Mouse (Mus musculus) intestine, embryonic 15.5 days (tissue): ENCODE measurements around the gene Spp2. TPM values are rescaled to one million over a fixed set of nuclear protein-coding genes. Genes with fewer than 3 reads are reported as not detected.

ENCODE experiments used
- ATAC-seq: fragments of 200-750 bp; cut with Nextera tagmentation; 2 replicates; pipeline ENCODE4 v1.8.0; 2017; ENCODE audit warnings: moderate TSS enrichment, moderate library complexity
- H3K27ac ChIP-seq: fragments of 300-500 bp; sonication (generic); 2 replicates; pipeline ENCODE4 v1.5.1; 2015; ENCODE audit warnings: mild to moderate bottlenecking, inconsistent platforms
- H3K27me3 ChIP-seq: fragments of 300-500 bp; sonication (generic); replicated peaks from 2 replicates; pipeline ENCODE4 v1.6.1; 2015; ENCODE audit warnings: inconsistent platforms
- H3K36me3 ChIP-seq: fragments of 300-500 bp; sonication (generic); 2 replicates; pipeline ENCODE4 v1.6.1; 2015; ENCODE audit warnings: inconsistent platforms
- H3K4me1 ChIP-seq: fragments of 300-500 bp; sonication (generic); replicated peaks from 2 replicates; pipeline ENCODE4 v1.6.1; 2015; ENCODE audit warnings: inconsistent platforms
- H3K4me2 ChIP-seq: fragments of 300-500 bp; sonication (generic); replicated peaks from 2 replicates; pipeline ENCODE4 v1.6.1; 2015; ENCODE audit warnings: mild to moderate bottlenecking, inconsistent platforms
- H3K4me3 ChIP-seq: fragments of 300-500 bp; sonication (generic); replicated peaks from 2 replicates; pipeline ENCODE4 v1.5.1; 2015; ENCODE audit warnings: inconsistent platforms
- H3K9ac ChIP-seq: fragments of 300-500 bp; sonication (generic); 2 replicates; pipeline ENCODE4 v1.6.1; 2015; ENCODE audit warnings: inconsistent platforms
- H3K9me3 ChIP-seq: fragments of 300-500 bp; sonication (generic); 2 replicates; pipeline ENCODE4 v1.6.1; 2016; ENCODE audit warnings: inconsistent platforms
- WGBS: fragments of 180-500 bp; shearing (Covaris S2); methylation state at CpG from one replicate; pipeline ENCODE4 v1.1.7; 2015; 5-methylcytosine and 5-hydroxymethylcytosine counted together
- polyA plus RNA-seq: library from polyadenylated mRNA; unstranded; fragments of >200 nt; fragmentation: Nextera tagmentation; extraction: Ambion mirVana; gene quantifications from 2 replicates; pipeline ENCODE4 v1.2.1, GENCODE M21; 2015

Spp2 gene
- 9.5 and 11.6 TPM in 2 replicates for polyA plus RNA-seq

DNA sequence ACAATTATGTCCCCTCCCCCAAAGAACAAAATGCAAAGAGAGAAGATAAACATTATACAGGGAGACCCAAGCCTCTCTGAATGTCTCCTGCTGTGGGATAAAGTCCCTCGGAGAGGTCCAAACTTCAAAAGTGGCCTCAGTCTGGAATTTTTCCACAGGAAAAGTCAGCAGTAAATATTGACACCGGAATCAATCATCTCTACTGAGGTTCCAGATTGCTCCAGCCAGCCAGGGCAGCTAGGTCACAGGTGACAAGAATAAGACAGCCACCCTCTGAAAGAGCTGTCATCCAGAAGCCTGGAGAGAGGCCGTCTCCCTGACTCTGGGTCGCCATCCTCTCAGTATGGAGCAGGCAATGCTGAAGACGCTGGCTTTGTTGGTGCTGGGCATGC, at the start of gene Spp2:
Gene Spp2 (plus strand): TSS at position 155 of the 392 bp plus-strand sequence.
- 0 out of 2 replicates have a peak within 1 kb of the TSS, but pooled peaks have one; percentile 2 for H3K27ac ChIP-seq
- no peak within 1 kb of the TSS for H3K4me3 ChIP-seq
- no peak within 1 kb of the TSS for H3K4me2 ChIP-seq
- 60% methylated on average over 5 of the region's 5 CpGs for WGBS
- no peaks in the 10 kb centered on the region for H3K9me3 ChIP-seq
- H3K36me3 ChIP-seq: no peaks in the 10 kb centered on the region
- H3K27me3 ChIP-seq: no peaks in the 10 kb centered on the region
- peaks cover 5% of the 10 kb centered on the region for H3K4me1 ChIP-seq
- H3K9ac ChIP-seq: no peak within 1 kb of the TSS
- ATAC-seq: 0 out of 2 replicates have a peak, but pooled peaks have one; percentile 6

DNA sequence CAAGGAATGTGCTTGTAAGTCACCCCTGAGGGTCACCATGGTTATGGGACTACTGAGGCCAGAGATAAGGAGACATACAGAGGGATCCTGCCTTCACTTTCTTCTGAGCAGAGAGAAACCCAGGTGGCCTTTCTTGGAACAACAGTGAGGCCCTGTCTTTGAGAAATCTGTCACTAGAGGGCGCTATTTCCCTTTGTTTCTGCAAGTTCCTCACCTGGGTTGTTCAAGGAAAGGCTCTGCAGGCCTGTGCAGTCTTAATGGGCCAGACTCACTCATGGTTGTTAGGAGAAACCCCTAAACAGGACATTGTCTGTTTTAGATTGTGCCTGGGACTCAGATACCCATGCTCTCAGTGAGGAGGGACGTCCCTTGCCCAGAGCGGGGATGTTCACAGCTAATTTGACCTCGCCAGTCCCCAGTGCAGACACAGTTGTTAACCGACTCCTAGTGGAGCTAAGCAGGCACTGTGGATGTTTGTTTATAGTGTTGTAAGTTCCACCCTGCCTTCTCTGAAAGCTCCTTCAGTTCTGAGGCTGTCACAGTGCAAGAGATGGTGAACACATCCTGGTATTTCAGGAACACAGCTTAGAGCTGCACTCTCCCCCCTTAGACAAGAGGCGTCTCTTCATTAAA, 49.2 kb upstream of the Spp2 start:
- Histone ChIP-seq H3K27me3 (no peaks in the 10 kb centered on the region), H3K27ac (no peak overlapping the region), H3K9ac (no peak overlapping the region), H3K4me1 (no peaks in the 10 kb centered on the region), H3K4me3 (no peak overlapping the region), H3K4me2 (no peak overlapping the region), H3K9me3 (no peaks in the 10 kb centered on the region), H3K36me3 (no peaks in the 10 kb centered on the region)
- peak; percentile 75 for ATAC-seq
- WGBS: 46% methylated on average over 6 of the region's 6 CpGs

DNA sequence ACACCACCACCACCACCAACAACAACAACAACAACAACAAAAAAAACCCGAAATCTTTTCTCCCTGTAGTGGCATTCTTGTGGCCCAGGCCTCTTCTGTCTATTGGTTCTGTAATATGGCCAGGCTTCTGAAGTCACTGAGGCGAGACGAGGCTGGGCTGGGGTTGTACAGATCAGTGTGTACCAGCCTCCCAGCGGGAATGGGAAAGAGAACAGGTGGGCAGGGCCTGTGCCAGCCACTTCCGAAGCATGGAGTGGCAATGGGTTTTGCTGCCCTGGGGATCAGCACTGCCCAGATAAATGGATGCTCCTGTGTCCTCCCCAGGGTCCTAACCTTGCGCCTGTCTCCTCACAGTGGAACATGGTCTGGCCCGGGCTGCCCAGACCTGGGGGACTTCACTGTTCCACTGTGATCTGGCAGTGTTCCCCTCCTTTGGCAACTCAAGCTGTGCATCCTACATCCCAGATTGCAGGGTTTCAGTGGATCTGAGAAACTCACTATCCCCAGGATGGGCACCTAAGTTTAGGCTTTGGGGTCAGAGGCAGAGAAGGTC, 48.6 kb upstream of the Spp2 start:
- Histone ChIP-seq H3K4me2 (no peak overlapping the region), H3K4me1 (no peaks in the 10 kb centered on the region), H3K9me3 (no peaks in the 10 kb centered on the region), H3K27ac (no peak overlapping the region), H3K36me3 (no peaks in the 10 kb centered on the region), H3K4me3 (no peak overlapping the region), H3K27me3 (no peaks in the 10 kb centered on the region), H3K9ac (no peak overlapping the region)
- ATAC-seq: no peak
- 86% methylated on average over 7 of the region's 7 CpGs for WGBS

DNA sequence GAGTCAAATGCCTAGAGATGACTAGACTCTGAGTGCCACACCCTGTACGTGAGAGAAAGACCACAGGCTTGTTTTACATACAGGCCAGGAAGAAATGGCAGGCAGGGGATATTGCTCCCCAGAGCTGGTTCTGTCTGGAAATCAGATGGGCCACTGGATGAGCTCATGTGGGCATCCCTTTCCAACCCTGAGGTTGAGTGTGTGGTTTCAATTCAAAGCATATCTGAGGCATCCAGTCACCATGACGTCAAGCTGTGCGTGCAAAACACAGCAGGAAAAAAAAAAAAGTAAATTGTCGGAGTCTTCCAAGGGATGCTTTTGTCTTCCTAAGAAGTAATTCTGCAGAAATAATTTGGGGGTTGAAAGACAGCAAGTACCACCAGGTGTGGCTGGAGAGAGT, 45.7 kb upstream of the Spp2 start:
- H3K4me2 ChIP-seq: no peak overlapping the region

DNA sequence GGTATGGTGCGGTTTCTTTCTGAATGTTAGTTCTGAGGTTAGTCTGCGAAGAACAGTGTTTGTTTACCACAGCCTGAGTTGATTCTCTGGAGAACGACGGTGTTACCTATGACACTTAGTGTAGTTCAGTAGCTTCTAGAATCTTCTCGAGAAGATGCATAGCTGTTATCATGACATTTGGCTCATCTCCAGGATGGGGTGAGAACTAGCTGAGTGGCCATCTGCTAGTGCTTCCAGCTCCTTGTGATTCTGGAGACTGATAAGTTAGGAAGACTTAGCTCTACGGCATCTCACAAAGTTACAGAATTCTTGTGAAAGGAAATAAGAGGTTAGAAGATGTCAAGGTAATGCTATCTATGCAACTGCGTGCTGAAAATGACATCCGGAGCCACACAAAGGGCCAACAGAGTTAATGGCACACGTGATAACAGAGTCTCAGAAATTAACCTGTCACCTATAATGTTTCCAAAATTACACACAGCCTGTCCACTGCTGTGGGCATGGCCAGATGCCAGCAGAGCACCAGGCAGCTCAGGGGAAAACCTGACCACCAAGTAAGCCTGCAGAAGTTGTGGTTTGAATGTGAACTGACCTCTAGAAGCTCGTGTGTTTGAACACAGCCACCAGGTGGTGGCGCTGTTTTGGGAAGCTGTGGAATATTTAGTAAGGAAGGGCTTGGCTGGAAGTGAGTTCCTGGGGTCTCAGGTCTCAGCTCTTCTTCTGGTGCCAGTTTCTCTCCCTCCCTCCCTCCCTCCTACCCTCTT, 39.7 kb upstream of the Spp2 start:
- no peak overlapping the region for H3K27ac ChIP-seq
- whole genome bisulfite sequencing: 72% methylated on average over 11 of the region's 11 CpGs
- H3K9me3 ChIP-seq: no peaks in the 10 kb centered on the region
- H3K36me3 ChIP-seq: no peaks in the 10 kb centered on the region
- H3K4me2 ChIP-seq: no peak overlapping the region
- no peaks in the 10 kb centered on the region for H3K27me3 ChIP-seq
- no peak overlapping the region for H3K4me3 ChIP-seq
- ATAC-seq: no peak
- H3K4me1 ChIP-seq: no peaks in the 10 kb centered on the region
- no peak overlapping the region for H3K9ac ChIP-seq

More for the DNA sequence above, 45.7 kb upstream of the Spp2 start:
- H3K27ac ChIP-seq: no peak overlapping the region
- no peaks in the 10 kb centered on the region for H3K9me3 ChIP-seq
- H3K36me3 ChIP-seq: no peaks in the 10 kb centered on the region
- 81% methylated on average over 4 of the region's 4 CpGs for WGBS
- H3K4me1 ChIP-seq: no peaks in the 10 kb centered on the region
- no peak overlapping the region for H3K4me3 ChIP-seq
- H3K27me3 ChIP-seq: no peaks in the 10 kb centered on the region
- no peak overlapping the region for H3K9ac ChIP-seq
- no peak for ATAC-seq

DNA sequence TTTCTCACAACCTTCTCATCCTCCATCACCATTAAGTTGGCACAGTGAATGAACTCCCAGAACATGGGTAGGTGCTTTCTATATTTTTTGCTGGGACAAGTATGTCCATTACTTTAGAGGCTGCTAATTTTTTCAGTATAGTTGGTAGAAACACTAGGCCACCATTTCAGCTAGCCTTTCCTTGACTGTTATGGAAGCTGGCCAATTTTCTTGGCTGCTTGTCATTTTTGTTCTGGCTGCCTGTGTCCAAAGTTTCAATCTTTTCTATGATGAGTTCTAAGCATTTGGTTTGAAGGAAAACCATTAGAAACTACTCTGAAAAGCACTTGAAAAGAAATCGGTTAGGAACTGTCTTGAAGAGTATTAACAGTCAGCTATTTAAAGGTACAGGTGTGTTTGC, 28.3 kb upstream of the Spp2 start:
- Histone ChIP-seq H3K36me3 (no peaks in the 10 kb centered on the region), H3K9ac (no peak overlapping the region), H3K4me1 (no peaks in the 10 kb centered on the region), H3K4me3 (no peak overlapping the region), H3K9me3 (no peaks in the 10 kb centered on the region), H3K27ac (no peak overlapping the region), H3K27me3 (no peaks in the 10 kb centered on the region), H3K4me2 (no peak overlapping the region)
- ATAC-seq: no peak
- 86% methylated on average over 1 of the region's 1 CpGs for WGBS

DNA sequence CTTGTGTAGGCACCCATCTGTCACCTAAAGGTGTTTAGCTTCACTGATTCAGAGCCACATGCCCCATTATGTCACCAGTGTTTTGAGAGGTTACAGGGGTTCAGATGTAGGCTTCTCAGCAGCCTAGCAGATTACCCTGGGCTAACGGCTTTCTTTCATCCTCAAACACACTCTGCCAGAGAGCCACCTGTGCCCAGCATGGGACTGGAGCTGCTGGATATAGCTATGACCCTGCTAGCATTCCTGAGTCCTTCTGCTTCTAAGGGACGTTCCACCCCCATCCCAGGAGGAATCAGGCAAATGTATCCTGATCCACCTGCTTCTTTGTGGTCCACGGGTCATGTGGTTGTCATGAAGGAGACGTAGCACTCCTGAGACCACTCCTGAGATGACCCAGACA, 15.1 kb upstream of the Spp2 start:
- Histone ChIP-seq H3K27me3 (no peaks in the 10 kb centered on the region), H3K4me1 (no peaks in the 10 kb centered on the region), H3K9ac (no peak overlapping the region), H3K36me3 (no peaks in the 10 kb centered on the region), H3K27ac (no peak overlapping the region), H3K4me2 (no peak overlapping the region), H3K4me3 (no peak overlapping the region), H3K9me3 (no peaks in the 10 kb centered on the region)
- no peak for ATAC-seq
- 68% methylated on average over 4 of the region's 4 CpGs for whole genome bisulfite sequencing

DNA sequence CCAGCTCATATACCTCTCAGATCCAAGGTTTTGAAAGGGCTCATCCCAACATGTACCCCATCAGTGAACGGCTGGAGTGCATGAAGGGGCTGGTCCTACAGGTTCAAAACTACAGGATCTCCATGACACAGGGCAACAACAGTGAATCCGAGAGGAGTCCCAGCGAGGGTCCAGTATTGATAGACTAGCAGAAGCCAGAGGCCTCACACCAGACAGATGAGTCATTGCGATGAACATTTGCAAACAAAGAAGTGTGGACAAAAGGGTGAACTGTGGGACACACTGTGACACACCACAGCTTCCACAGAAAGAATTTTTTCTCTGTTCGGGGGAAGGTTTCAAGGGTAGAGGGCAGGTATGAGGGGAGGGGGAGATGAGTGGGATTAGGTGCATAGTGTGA, 13.4 kb upstream of the Spp2 start:
- H3K36me3 ChIP-seq: no peaks in the 10 kb centered on the region
- H3K9ac ChIP-seq: no peak overlapping the region
- no peak overlapping the region for H3K27ac ChIP-seq
- H3K4me1 ChIP-seq: no peaks in the 10 kb centered on the region
- ATAC-seq: no peak
- H3K9me3 ChIP-seq: no peaks in the 10 kb centered on the region
- H3K4me3 ChIP-seq: no peak overlapping the region
- 82% methylated on average over 5 of the region's 5 CpGs for WGBS
- no peaks in the 10 kb centered on the region for H3K27me3 ChIP-seq
- H3K4me2 ChIP-seq: no peak overlapping the region

DNA sequence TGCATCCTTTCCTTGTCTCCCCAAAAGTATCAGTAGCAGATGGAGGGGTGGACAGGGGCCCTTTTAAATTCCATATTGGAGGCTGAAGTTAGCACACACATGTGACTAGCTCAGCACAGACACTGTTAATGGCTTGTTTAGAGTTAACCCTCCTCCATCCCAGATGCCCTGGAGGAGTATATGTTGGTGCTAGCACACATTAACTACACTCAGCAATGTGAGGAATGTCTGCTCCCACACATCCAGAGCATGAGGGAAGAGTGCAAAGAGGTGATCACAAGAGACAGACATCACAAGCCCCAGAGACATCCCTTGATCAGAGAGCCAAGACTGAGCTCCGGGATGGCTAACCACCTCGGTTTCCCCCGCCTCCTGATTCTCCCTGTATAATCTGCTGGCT, 3.4 kb upstream of the Spp2 start:
- H3K36me3 ChIP-seq: no peaks in the 10 kb centered on the region
- no peak overlapping the region for H3K9ac ChIP-seq
- 70% methylated on average over 3 of the region's 3 CpGs for WGBS
- H3K27me3 ChIP-seq: no peaks in the 10 kb centered on the region
- H3K4me3 ChIP-seq: no peak overlapping the region
- no peak overlapping the region for H3K4me2 ChIP-seq
- peaks cover 5% of the 10 kb centered on the region for H3K4me1 ChIP-seq
- no peak for ATAC-seq
- no peaks in the 10 kb centered on the region for H3K9me3 ChIP-seq
- H3K27ac ChIP-seq: no peak overlapping the region

DNA sequence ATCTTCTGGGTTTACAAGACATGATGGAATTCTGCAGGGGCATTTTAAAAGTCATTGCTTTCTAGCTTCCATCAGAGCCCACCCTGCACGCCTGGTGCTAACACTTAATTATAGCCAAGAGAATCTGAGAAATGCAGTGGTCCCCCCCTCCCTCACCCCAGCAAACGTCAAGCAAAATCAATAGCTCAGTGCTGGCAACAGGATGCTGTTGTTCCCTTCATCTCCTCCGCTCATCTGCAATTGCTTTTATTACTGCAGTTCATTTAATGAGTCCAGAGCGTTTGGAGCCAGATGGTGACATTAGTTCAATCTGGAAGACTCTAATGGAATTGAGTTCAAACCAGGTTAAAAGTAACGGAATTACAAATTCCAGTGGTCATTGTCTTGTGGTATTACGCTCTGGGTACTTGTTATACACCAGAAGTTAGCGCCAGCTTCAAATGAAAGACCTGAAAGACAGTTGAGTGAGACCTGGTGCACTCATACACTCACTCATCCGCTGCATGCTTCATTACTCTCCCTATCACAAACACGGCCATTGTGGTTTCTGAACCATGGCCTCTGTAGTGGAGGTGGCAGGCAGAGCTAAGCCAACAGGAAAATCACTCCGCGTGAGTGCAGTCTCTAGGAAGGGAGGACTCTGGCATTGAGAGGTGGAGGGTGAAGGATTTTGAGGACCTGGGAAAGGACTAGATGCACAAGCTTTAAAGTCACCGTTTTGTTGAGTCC, 519 bp upstream of the Spp2 start:
- no peak for ATAC-seq

DNA sequence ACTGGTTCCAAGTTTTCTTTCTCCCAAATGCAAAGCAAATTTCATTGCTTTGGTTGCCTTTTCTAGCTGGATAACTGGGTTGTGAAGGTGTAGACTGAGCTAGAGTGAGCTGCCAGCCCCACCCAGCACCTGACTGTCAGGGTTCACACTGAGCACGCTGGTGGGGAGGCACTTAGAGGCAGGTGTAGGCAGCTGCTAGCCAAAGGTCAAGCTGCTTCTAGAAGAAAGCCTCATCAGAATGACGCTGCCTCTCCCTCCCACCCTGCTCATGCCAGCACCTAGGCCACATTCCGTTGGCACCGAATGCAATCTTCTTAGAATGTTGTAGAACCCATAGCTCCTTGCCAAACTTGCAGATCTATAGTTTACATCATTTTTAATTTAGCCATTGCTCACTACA, 1.6 kb downstream of the Spp2 start:
- Histone ChIP-seq H3K9ac (no peak overlapping the region), H3K4me1 (peaks cover 5% of the 10 kb centered on the region), H3K9me3 (no peaks in the 10 kb centered on the region), H3K27me3 (no peaks in the 10 kb centered on the region), H3K36me3 (no peaks in the 10 kb centered on the region), H3K4me2 (no peak overlapping the region), H3K27ac (peak overlapping the region; percentile 2; the same call in 1 of the 2 replicates), H3K4me3 (no peak overlapping the region)
- ATAC-seq: peak; percentile 91
- 70% methylated on average over 4 of the region's 4 CpGs for WGBS

More for the DNA sequence above, 519 bp upstream of the Spp2 start:
- Histone ChIP-seq H3K4me2 (no peak overlapping the region), H3K36me3 (no peaks in the 10 kb centered on the region), H3K4me1 (peaks cover 5% of the 10 kb centered on the region), H3K9me3 (no peaks in the 10 kb centered on the region), H3K27me3 (no peaks in the 10 kb centered on the region), H3K27ac (no peak overlapping the region), H3K9ac (no peak overlapping the region), H3K4me3 (no peak overlapping the region)
- WGBS: 56% methylated on average over 12 of the region's 12 CpGs

DNA sequence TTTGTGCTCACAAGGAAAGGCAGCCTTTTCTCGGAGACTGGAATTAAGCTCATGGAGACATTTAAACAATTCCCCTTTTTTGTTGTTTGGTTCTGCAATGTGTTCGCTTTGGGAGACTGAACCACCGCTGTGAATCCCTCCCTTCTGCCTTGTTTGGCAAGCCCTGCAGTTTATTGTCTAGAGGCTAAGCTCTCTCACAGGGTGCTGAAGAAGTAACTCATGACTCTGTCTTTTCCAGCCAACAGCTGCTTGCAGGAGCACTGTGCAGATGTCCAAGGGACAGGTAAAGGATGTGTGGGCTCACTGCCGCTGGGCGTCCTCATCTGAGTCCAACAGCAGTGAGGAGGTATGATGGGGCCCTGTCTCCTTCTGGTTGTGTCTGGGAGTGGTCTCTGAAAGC, 5.3 kb downstream of the Spp2 start:
- Histone ChIP-seq H3K4me1 (peaks cover 2% of the 10 kb centered on the region), H3K4me2 (no peak overlapping the region)
- 46% methylated on average over 5 of the region's 5 CpGs for WGBS

More for the DNA sequence above, 5.3 kb downstream of the Spp2 start:
- Histone ChIP-seq H3K27ac (no peak overlapping the region), H3K27me3 (no peaks in the 10 kb centered on the region), H3K9me3 (no peaks in the 10 kb centered on the region), H3K4me3 (no peak overlapping the region), H3K9ac (no peak overlapping the region), H3K36me3 (no peaks in the 10 kb centered on the region)
- no peak for ATAC-seq
